In genomic region chr9:21614864-21615616, GRCm38 (mm10) we compare ENCODE assay signal across 8 mouse cellular contexts. TPM values are rescaled to one million over a fixed set of nuclear protein-coding genes. Genes with fewer than 3 reads are reported as not detected.
DNase-seq lines count a peak whose midpoint lies in the region; ATAC-seq and TF ChIP-seq lines count a peak whose summit lies in the region.

No protein-coding gene starts in this region.

- H3K4me1 ChIP-seq in heart, embryonic 16.5 days (ENCODE audit: control insufficient read depth, insufficient read depth, low read length), result peaks cover 13% of the 10 kb centered on the region
- peaks cover 35% of the 10 kb centered on the region for H3K4me1 ChIP-seq in G1E (ENCODE audit: insufficient read depth, low read depth, low read length)
- H3K4me1 ChIP-seq in forebrain, postnatal 0 days (ENCODE audit: insufficient read depth), result peaks cover 27% of the 10 kb centered on the region
- H3K4me1 ChIP-seq in midbrain, embryonic 10.5 days, result peaks cover 23% of the 10 kb centered on the region

- no peak for ATAC-seq in heart, embryonic 16.5 days (replicated peaks; ENCODE audit: extremely low read depth, insufficient read depth, low FRiP score)
- no peak for ATAC-seq in G1E (ENCODE audit: extremely low read depth, insufficient number of reproducible peaks, low FRiP score, poor library complexity, severe bottlenecking)
- ATAC-seq in forebrain, postnatal 0 days, result no peak

- no peaks in the 10 kb centered on the region for H3K36me3 ChIP-seq in heart, embryonic 16.5 days (ENCODE audit: control insufficient read depth, insufficient read depth)
- peaks cover 17% of the 10 kb centered on the region for H3K36me3 ChIP-seq in G1E (replicated peaks)
- no peaks in the 10 kb centered on the region for H3K36me3 ChIP-seq in forebrain, postnatal 0 days (ENCODE audit: insufficient read depth)
- H3K36me3 ChIP-seq in midbrain, embryonic 10.5 days, result peaks cover 18% of the 10 kb centered on the region

- peak overlapping the region; percentile 76 for H3K4me2 ChIP-seq in heart, embryonic 16.5 days (ENCODE audit: low read depth, low read length)
- peak overlapping the region; percentile 75 for H3K4me2 ChIP-seq in forebrain, postnatal 0 days (ENCODE audit: low read depth)

- peak overlapping the region; percentile 96 for H3K27ac ChIP-seq in heart, embryonic 16.5 days (ENCODE audit: low read length)
- peak overlapping the region; percentile 98 for H3K27ac ChIP-seq in forebrain, postnatal 0 days (ENCODE audit: low read depth, low read length)
- peak overlapping the region; percentile 99 for H3K27ac ChIP-seq in midbrain, embryonic 10.5 days (replicated peaks)

- no peak for DNase-seq in heart, adult 8-10 months (ENCODE audit: low spot score)
- no peak for DNase-seq in G1E (ENCODE audit: low spot score)
- DNase-seq in forebrain, postnatal 0 days, result no peak
- no peak for DNase-seq in midbrain, embryonic 10.5 days (ENCODE audit: low spot score)
- no peak for DNase-seq in adrenal gland, adult 18-20 months (ENCODE audit: low spot score in 2 of 2)
- no peak for DNase-seq in right cerebral cortex, postnatal 36 days (ENCODE audit: low spot score in 2 of 2)
- no peak for DNase-seq in adrenal gland, adult (ENCODE audit: inconsistent age in 2 of 2, low spot score in 1 of 2)

- peak overlapping the region; percentile 68 for H3K4me3 ChIP-seq in heart, embryonic 16.5 days (ENCODE audit: low read length)
- peak overlapping the region; percentile 79 for H3K4me3 ChIP-seq in G1E (ENCODE audit: low read depth, low read length)
- H3K4me3 ChIP-seq in forebrain, postnatal 0 days (ENCODE audit: low read depth, low read length), result peak overlapping the region; percentile 74
- peak overlapping the region; percentile 79 for H3K4me3 ChIP-seq in midbrain, embryonic 10.5 days

- WGBS in heart, embryonic 16.5 days, result 75% methylated on average over 15 of the region's 15 CpGs
- 77% methylated on average over 15 of the region's 15 CpGs for WGBS in forebrain, postnatal 0 days
- WGBS in midbrain, embryonic 10.5 days, result 79% methylated on average over 15 of the region's 15 CpGs

- peak overlapping the region; percentile 86 for H3K9ac ChIP-seq in heart, embryonic 16.5 days (ENCODE audit: low read length)
- H3K9ac ChIP-seq in forebrain, postnatal 0 days, result peak overlapping the region; percentile 74

- H3K27me3 ChIP-seq in heart, embryonic 16.5 days (ENCODE audit: control insufficient read depth, insufficient read depth, low read length), result no peaks in the 10 kb centered on the region
- H3K27me3 ChIP-seq in G1E (ENCODE audit: insufficient read depth, low read length), result no peaks in the 10 kb centered on the region
- H3K27me3 ChIP-seq in forebrain, postnatal 0 days (ENCODE audit: insufficient read depth, low read length), result no peaks in the 10 kb centered on the region
- no peaks in the 10 kb centered on the region for H3K27me3 ChIP-seq in midbrain, embryonic 10.5 days (ENCODE audit: low read depth, poor library complexity, severe bottlenecking)

- no peaks in the 10 kb centered on the region for H3K9me3 ChIP-seq in heart, embryonic 16.5 days (replicated peaks; ENCODE audit: control insufficient read depth, low read length)
- H3K9me3 ChIP-seq in G1E (replicated peaks), result no peaks in the 10 kb centered on the region
- no peaks in the 10 kb centered on the region for H3K9me3 ChIP-seq in forebrain, postnatal 0 days (ENCODE audit: low read length)
- no peaks in the 10 kb centered on the region for H3K9me3 ChIP-seq in midbrain, embryonic 10.5 days (replicated peaks)

- TF ChIP-seq CTCF in G1E (IDR thresholded peaks at IDR 0.05; ENCODE audit: low read depth, low read length), result no peak
- no peak for TF ChIP-seq CTCF in forebrain, postnatal 0 days (IDR thresholded peaks at IDR 0.05; ENCODE audit: low read depth)

RNA-seq across cellular contexts. Expression of gene Smarca4, which starts 0.9 kb away (rescaled TPM):
- 50.7 and 52.5 TPM in 2 replicates for polyA plus RNA-seq in heart, embryonic 16.5 days (2015; fragmentation: Nextera tagmentation; extraction: Ambion mirVana)
- total RNA-seq in heart, adult 8-10 months (2022), result 10 to 100 TPM; 47.2 to 49.8 (median 49.3) TPM
- total RNA-seq in G1E (2014; fragmentation: Nextera tagmentation), result 85.6 and 96.4 TPM in 2 replicates
- total RNA-seq in G1E (2017), result 42.2 and 46.1 TPM in 2 replicates
- 220 and 247 TPM in 2 replicates for polyA plus RNA-seq in G1E (2012)
- total RNA-seq in forebrain, postnatal 0 days (2014; rRNA removed), result 162 and 180 TPM in 2 replicates
- 76.2 and 92.5 TPM in 2 replicates for polyA plus RNA-seq in forebrain, postnatal 0 days (2015; fragmentation: Nextera tagmentation; extraction: Ambion mirVana)
- 139 and 162 TPM in 2 replicates for polyA plus RNA-seq in midbrain, embryonic 10.5 days (2016; fragmentation: Nextera tagmentation; extraction: Ambion mirVana)
- 10 to 100 TPM; 63.3 to 81.0 TPM for total RNA-seq in adrenal gland, adult 18-20 months (2021)

RNA-seq across cellular contexts. Expression of gene Yipf2, which starts 22.4 kb away (rescaled TPM):
- 16.4 and 17.7 TPM in 2 replicates for polyA plus RNA-seq in heart, embryonic 16.5 days (2015; fragmentation: Nextera tagmentation; extraction: Ambion mirVana)
- total RNA-seq in heart, adult 8-10 months (2022), result 1 to 10 TPM; 7.3 to 8.6 (median 7.9) TPM
- total RNA-seq in G1E (2014; fragmentation: Nextera tagmentation), result 6.8 and 8.5 TPM in 2 replicates
- 13.2 and 19.0 TPM in 2 replicates for total RNA-seq in G1E (2017)
- 4.7 and 5.1 TPM in 2 replicates for polyA plus RNA-seq in G1E (2012)
- 10.6 and 16.0 TPM in 2 replicates for total RNA-seq in forebrain, postnatal 0 days (2014; rRNA removed)
- 12.0 and 12.6 TPM in 2 replicates for polyA plus RNA-seq in forebrain, postnatal 0 days (2015; fragmentation: Nextera tagmentation; extraction: Ambion mirVana)
- polyA plus RNA-seq in midbrain, embryonic 10.5 days (2016; fragmentation: Nextera tagmentation; extraction: Ambion mirVana), result 20.4 and 21.6 TPM in 2 replicates
- 10 to 100 TPM; 20.1 to 24.1 TPM for total RNA-seq in adrenal gland, adult 18-20 months (2021)

RNA-seq across cellular contexts. Expression of gene Timm29, which starts 22.5 kb away (rescaled TPM):
- polyA plus RNA-seq in heart, embryonic 16.5 days (2015; fragmentation: Nextera tagmentation; extraction: Ambion mirVana), result 28.4 and 28.6 TPM in 2 replicates
- 10 to 100 TPM; 61.0 to 67.1 (median 66.5) TPM for total RNA-seq in heart, adult 8-10 months (2022)
- 25.1 and 25.5 TPM in 2 replicates for total RNA-seq in G1E (2014; fragmentation: Nextera tagmentation)
- total RNA-seq in G1E (2017), result 30.7 and 35.9 TPM in 2 replicates
- 18.3 and 20.0 TPM in 2 replicates for polyA plus RNA-seq in G1E (2012)
- total RNA-seq in forebrain, postnatal 0 days (2014; rRNA removed), result 61.2 and 81.5 TPM in 2 replicates
- polyA plus RNA-seq in forebrain, postnatal 0 days (2015; fragmentation: Nextera tagmentation; extraction: Ambion mirVana), result 56.3 and 61.7 TPM in 2 replicates
- 32.0 and 37.1 TPM in 2 replicates for polyA plus RNA-seq in midbrain, embryonic 10.5 days (2016; fragmentation: Nextera tagmentation; extraction: Ambion mirVana)
- total RNA-seq in adrenal gland, adult 18-20 months (2021), result 10 to 100 TPM; 51.4 to 64.4 TPM
